Mouse (Mus musculus) layer of hippocampus, postnatal 36 days (tissue): Measurements from ENCODE around the gene 1700069L16Rik. TPM values are rescaled to one million over a fixed set of nuclear protein-coding genes. Genes with fewer than 3 reads are reported as not detected.

Source experiments
- DNase-seq, 2 experiments: peaks; one replicate each; pipeline ENCODE4 v3.0.0; 2022
- total RNA-seq, 2 experiments: library from RNA; stranded (reverse); gene quantifications; 2 replicates each; pipeline ENCODE4 v1.2.3; 2021

The 1700069L16Rik gene
- total RNA-seq, 2 experiments from 2014 or later = not detected

- peak in 1 of 2 experiments; percentile 44 for DNase-seq
Observed at GRCm38 (mm10) chr5:113643107-113643848, 81.3 kb downstream of the 1700069L16Rik start.

Other genes starting within 250 kb of the 1700069L16Rik start
- 10 to 100 TPM; 83.5 to 86.8 TPM for gene Wscd2, start 234.4 kb downstream of the 1700069L16Rik start, total RNA-seq
- 1 to 10 TPM; 4.0 TPM for gene Cmklr1, start 74.3 kb downstream of the 1700069L16Rik start, total RNA-seq
- 10 to 100 TPM; 11.8 to 12.6 TPM for gene Ficd, start 11.0 kb upstream of the 1700069L16Rik start, total RNA-seq
- 10 to 100 TPM; 51.2 to 56.8 TPM for gene Sart3, start 47.7 kb upstream of the 1700069L16Rik start, total RNA-seq
- 100 to 1,000 TPM; 110 to 126 TPM for gene Iscu, start 48.0 kb upstream of the 1700069L16Rik start, total RNA-seq
- gene Tmem119, start 75.7 kb upstream of the 1700069L16Rik start, total RNA-seq = 10 to 100 TPM; 22.0 to 25.7 TPM
- gene Selplg, start 107.9 kb upstream of the 1700069L16Rik start, total RNA-seq = 10 to 100 TPM; 30.2 to 30.3 TPM
- 10 to 100 TPM; 86.9 to 99.4 TPM for gene Coro1c, start 184.0 kb upstream of the 1700069L16Rik start, total RNA-seq